Mouse (Mus musculus): ENCODE data around the gene Maneal. TPM values are rescaled to one million over a fixed set of nuclear protein-coding genes. Genes with fewer than 3 reads are reported as not detected.

Gene Maneal
- total RNA-seq, 2 experiments from 2014 or later, result not detected

Other genes starting within 250 kb of the Maneal start
- gene Pou3f1, start 205.4 kb downstream of the Maneal start, total RNA-seq (2015; ENCODE audit: low replicate concordance), result not detected in 2 replicates
- not detected in 2 replicates for gene Pou3f1, start 205.4 kb downstream of the Maneal start, total RNA-seq (2017; ENCODE audit: low replicate concordance)
- gene Utp11, start 168.6 kb downstream of the Maneal start, total RNA-seq (2015; ENCODE audit: low replicate concordance), result 6.7 and 20.8 TPM in 2 replicates
- gene Utp11, start 168.6 kb downstream of the Maneal start, total RNA-seq (2017; ENCODE audit: low replicate concordance), result 4.5 and 15.1 TPM in 2 replicates
- gene Fhl3, start 161.5 kb downstream of the Maneal start, total RNA-seq (2015; ENCODE audit: low replicate concordance), result 4.2 and 7.5 TPM in 2 replicates
- gene Fhl3, start 161.5 kb downstream of the Maneal start, total RNA-seq (2017; ENCODE audit: low replicate concordance), result 0.77 and 1.3 TPM in 2 replicates
- 14.2 and 24.2 TPM in 2 replicates for gene Sf3a3, start 147.4 kb downstream of the Maneal start, total RNA-seq (2015; ENCODE audit: low replicate concordance)
- 26.2 and 34.7 TPM in 2 replicates for gene Sf3a3, start 147.4 kb downstream of the Maneal start, total RNA-seq (2017; ENCODE audit: low replicate concordance)
- gene Inpp5b, start 120.3 kb downstream of the Maneal start, total RNA-seq (2015; ENCODE audit: low replicate concordance), result 27.3 and 37.0 TPM in 2 replicates
- gene Inpp5b, start 120.3 kb downstream of the Maneal start, total RNA-seq (2017; ENCODE audit: low replicate concordance), result 15.2 and 15.8 TPM in 2 replicates
- gene Mtf1, start 60.1 kb downstream of the Maneal start, total RNA-seq (2015; ENCODE audit: low replicate concordance), result 5.2 and 5.4 TPM in 2 replicates
- gene Mtf1, start 60.1 kb downstream of the Maneal start, total RNA-seq (2017; ENCODE audit: low replicate concordance), result 8.6 and 17.4 TPM in 2 replicates
- gene Yrdc, start 11.5 kb downstream of the Maneal start, total RNA-seq (2015; ENCODE audit: low replicate concordance), result 8.2 and 14.0 TPM in 2 replicates
- gene Yrdc, start 11.5 kb downstream of the Maneal start, total RNA-seq (2017; ENCODE audit: low replicate concordance), result 1.2 and 1.5 TPM in 2 replicates
- 5.8 TPM in 1 of 2 replicates, not detected in the other for gene 1110065P20Rik, start 11.0 kb downstream of the Maneal start, total RNA-seq (2015; ENCODE audit: low replicate concordance)
- gene 1110065P20Rik, start 11.0 kb downstream of the Maneal start, total RNA-seq (2017; ENCODE audit: low replicate concordance), result 0.70 and 3.3 TPM in 2 replicates
- not detected in 2 replicates for gene Epha10, start 18.7 kb upstream of the Maneal start, total RNA-seq (2015; ENCODE audit: low replicate concordance)
- not detected in 2 replicates for gene Epha10, start 18.7 kb upstream of the Maneal start, total RNA-seq (2017; ENCODE audit: low replicate concordance)
- gene 9930104L06Rik, start 74.9 kb upstream of the Maneal start, total RNA-seq (2015; ENCODE audit: low replicate concordance), result 0.38 and 0.84 TPM in 2 replicates
- gene 9930104L06Rik, start 74.9 kb upstream of the Maneal start, total RNA-seq (2017; ENCODE audit: low replicate concordance), result 3.2 and 6.1 TPM in 2 replicates
- 50.9 and 62.5 TPM in 2 replicates for gene Cdca8, start 77.1 kb upstream of the Maneal start, total RNA-seq (2015; ENCODE audit: low replicate concordance)
- gene Cdca8, start 77.1 kb upstream of the Maneal start, total RNA-seq (2017; ENCODE audit: low replicate concordance), result 52.7 and 74.9 TPM in 2 replicates
- 0.58 TPM in 1 of 2 replicates, not detected in the other for gene Rspo1, start 124.3 kb upstream of the Maneal start, total RNA-seq (2015; ENCODE audit: low replicate concordance)
- 0.42 TPM in 1 of 2 replicates, not detected in the other for gene Rspo1, start 124.3 kb upstream of the Maneal start, total RNA-seq (2017; ENCODE audit: low replicate concordance)
- gene Gnl2, start 154.4 kb upstream of the Maneal start, total RNA-seq (2015; ENCODE audit: low replicate concordance), result 11.1 and 36.6 TPM in 2 replicates
- gene Gnl2, start 154.4 kb upstream of the Maneal start, total RNA-seq (2017; ENCODE audit: low replicate concordance), result 27.7 and 30.8 TPM in 2 replicates
- not detected in 2 replicates for gene Dnali1, start 203.5 kb upstream of the Maneal start, total RNA-seq (2015; ENCODE audit: low replicate concordance)
- gene Dnali1, start 203.5 kb upstream of the Maneal start, total RNA-seq (2017; ENCODE audit: low replicate concordance), result not detected in 2 replicates
- 5.9 and 9.8 TPM in 2 replicates for gene Snip1, start 204.5 kb upstream of the Maneal start, total RNA-seq (2015; ENCODE audit: low replicate concordance)
- 7.5 and 17.4 TPM in 2 replicates for gene Snip1, start 204.5 kb upstream of the Maneal start, total RNA-seq (2017; ENCODE audit: low replicate concordance)
- 15.0 and 20.8 TPM in 2 replicates for gene Meaf6, start 223.0 kb upstream of the Maneal start, total RNA-seq (2015; ENCODE audit: low replicate concordance)
- gene Meaf6, start 223.0 kb upstream of the Maneal start, total RNA-seq (2017; ENCODE audit: low replicate concordance), result 20.4 and 34.7 TPM in 2 replicates

Data from erythroblast, adult 5-6 weeks (primary cell).